Mouse (Mus musculus) megakaryocyte progenitor cell, adult 5-6 weeks (primary cell): ENCODE measurements around the gene Vps50. TPM values are rescaled to one million over a fixed set of nuclear protein-coding genes. Genes with fewer than 3 reads are reported as not detected.
"Not testable (repeated sequence)": the region's sequence is repeated elsewhere in the genome, so short reads cannot be mapped to it uniquely, and the experiment has no call there.

Experiments used
- ATAC-seq: replicated peaks from 2 replicates; pipeline ENCODE4 v1.8.0; 2016; ENCODE audit warnings: mild to moderate bottlenecking, moderate TSS enrichment, inconsistent platforms; ENCODE audit not compliant: poor library complexity
- total RNA-seq, 2 experiments: library from RNA; stranded (forward) in 1 of 2; stranded (reverse) in 1 of 2; fragments of 157-497, 149-512 nt in 1 of 2; fragments of 200-1000 nt in 1 of 2; gene quantifications; 2 replicates each; pipeline versions ENCODE4 v1.2.3 to v1.2.4; 2015 to 2017

Vps50 gene
- total RNA-seq, 2 experiments from 2014 or later = 35.0 to 36.5 TPM

- ATAC-seq = no peak
These were observed 33.3 kb downstream of the Vps50 start for GRCm38 (mm10) chr6:3531445-3531844.

- peak; percentile 65 for ATAC-seq
These were observed 37.9 kb downstream of the Vps50 start for GRCm38 (mm10) chr6:3536048-3536447.

- ATAC-seq = no peak
These were observed 41.3 kb downstream of the Vps50 start for GRCm38 (mm10) chr6:3539470-3539869.

DNA sequence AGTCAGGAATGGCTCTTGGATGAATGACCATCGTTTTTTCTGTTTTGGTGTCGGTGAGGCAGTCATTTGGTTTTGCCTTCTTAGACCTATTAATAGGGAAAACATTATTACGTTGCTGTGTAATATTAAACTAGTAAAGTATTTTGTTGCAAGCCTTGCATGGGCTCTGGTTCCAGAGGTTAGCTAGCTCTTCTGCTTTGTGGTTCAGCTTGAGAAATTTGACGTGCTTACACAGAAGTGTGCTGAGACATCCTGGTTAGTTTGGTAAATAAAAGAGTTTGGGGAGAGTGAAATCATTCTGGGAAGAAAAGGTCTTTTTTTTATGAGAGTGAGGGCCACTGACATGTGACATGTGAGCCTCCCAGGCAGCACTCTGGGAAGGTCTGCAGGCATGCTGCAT, 45.7 kb downstream of the Vps50 start:
- no peak for ATAC-seq

- no peak for ATAC-seq
These were observed 46.8 kb downstream of the Vps50 start for GRCm38 (mm10) chr6:3544970-3545369.

DNA sequence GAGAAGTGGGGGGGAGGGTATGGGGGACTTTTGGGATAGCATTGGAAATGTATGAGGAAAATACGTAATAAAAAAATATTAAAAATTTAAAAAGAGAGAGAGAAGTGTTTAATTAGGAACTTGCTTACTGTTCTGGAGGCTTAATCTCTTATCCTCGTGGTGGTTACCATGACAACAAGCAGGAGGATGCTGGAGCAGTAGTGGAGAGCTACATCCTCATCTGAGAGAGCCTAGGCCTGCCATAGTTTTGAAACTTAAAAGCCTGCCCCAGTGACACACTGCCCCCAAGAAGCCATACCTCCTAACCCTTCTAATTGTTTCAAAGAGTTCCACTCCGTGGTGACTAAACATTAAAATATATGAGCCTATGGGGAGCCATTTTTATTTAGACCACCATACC, 50.8 kb downstream of the Vps50 start:
- ATAC-seq = no peak

GRCm38 (mm10) chr6:3549992-3550391, 51.8 kb downstream of the Vps50 start:
- no peak for ATAC-seq

DNA sequence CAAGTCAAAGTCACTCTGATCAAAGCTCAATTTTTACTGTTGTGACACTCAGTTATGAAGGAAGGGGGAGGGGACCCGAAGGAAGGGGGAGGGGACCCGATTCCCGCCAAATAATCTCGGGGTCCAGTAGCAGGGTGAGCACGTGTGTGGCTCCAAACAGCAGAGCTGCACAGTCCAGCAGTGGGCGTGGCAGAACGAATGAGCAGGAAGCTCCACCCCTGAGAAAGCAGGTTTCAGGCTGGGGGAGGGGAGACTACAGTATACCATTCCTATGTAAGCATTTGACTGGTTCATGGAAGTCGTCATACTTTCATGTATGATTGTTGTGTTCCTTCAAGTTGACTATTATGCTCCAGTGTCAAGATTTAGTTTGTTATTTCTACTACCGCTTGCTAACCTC, 54.5 kb downstream of the Vps50 start:
- not testable (repeated sequence) for ATAC-seq

- no peak for ATAC-seq
These were observed 59.0 kb downstream of the Vps50 start for GRCm38 (mm10) chr6:3557177-3557576.

DNA sequence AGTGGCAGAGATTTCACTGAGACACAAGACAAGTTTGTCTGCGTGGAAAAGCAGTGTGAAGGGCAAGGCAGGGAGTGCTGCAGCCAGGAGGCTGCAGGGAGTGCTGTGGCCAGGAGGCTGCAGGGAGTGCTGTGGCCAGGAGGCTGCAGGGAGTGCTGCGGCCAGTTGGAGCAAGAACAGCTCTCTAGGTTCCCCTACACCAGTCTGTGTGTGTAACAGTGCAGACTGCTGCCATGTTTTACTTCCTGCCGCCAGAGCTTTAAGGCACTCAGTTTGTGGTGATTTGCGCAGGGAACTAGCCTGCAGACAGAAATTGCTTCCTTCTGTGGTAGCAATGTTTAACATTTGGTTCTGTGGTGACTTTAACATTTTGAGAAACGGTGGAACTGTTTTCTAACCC, 61.8 kb downstream of the Vps50 start:
- ATAC-seq = peak; percentile 91

DNA sequence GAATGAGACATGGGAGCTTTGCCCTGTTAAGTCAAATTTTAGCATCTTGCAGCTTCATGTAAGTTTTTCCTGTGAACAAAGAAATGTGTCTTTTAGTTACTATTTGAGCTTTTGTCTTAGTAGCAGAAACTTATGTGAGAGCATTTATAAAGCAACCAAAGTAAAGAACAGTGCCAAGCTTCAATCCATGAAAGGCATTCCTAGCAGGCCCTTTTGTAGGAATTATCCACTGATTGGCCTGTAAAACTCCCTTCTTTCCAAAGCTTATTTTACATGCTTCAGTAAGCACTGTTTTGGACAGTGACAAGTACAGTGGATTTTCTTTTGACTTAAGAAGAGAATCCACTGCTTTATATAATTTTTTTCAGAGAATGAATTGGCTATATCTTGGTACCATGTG, 64.1 kb downstream of the Vps50 start:
- ATAC-seq = no peak

DNA sequence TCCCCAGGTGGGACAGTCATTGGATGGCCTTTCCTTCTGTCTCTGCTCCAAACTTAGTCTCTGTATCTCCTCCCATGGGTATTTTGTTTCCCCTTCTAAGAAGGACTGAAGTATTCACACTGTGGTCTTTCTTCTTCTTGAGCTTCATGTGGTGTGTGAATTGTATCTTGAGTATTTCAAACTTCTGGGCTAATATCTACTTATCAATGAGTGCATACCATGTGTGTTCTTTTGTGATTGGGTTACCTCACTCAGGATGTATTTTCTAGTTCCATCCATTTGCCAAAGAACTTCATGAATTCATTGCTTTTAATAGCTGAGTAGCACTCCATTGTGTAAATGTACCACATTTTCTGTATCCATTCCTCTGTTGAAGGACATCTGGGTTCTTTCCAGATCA, 65.9 kb downstream of the Vps50 start:
- not testable (repeated sequence) for ATAC-seq

- peak; percentile 70 for ATAC-seq
These were observed 66.8 kb downstream of the Vps50 start for GRCm38 (mm10) chr6:3565005-3565404.

- peak; percentile 88 for ATAC-seq
These were observed 67.5 kb downstream of the Vps50 start for GRCm38 (mm10) chr6:3565667-3566066.

DNA sequence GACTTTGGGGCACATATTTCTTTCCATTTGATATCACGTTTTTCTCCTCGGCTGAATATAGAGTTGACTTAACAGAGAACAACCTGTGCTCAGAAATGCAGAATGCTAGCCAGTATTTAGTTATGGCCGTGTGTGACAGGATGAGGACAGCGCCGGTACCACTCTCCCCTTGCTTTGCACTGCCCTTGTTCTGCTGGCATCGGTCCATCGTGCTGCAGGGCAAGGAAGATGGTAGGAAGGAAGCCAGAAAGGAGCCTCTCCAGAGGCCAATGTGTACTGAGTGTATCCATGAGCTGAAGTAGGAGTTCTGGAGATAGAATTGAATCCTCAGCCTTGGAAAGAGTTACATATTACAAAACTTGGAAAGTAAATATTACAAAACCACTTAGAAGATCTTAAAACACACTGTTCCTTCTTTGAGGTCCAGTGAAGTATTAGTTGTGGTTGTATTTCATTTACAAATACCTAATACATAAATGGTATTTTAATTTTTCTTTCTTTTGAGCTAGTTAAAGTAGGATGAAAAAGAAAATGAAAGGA, 69.0 kb downstream of the Vps50 start:
- no peak for ATAC-seq

DNA sequence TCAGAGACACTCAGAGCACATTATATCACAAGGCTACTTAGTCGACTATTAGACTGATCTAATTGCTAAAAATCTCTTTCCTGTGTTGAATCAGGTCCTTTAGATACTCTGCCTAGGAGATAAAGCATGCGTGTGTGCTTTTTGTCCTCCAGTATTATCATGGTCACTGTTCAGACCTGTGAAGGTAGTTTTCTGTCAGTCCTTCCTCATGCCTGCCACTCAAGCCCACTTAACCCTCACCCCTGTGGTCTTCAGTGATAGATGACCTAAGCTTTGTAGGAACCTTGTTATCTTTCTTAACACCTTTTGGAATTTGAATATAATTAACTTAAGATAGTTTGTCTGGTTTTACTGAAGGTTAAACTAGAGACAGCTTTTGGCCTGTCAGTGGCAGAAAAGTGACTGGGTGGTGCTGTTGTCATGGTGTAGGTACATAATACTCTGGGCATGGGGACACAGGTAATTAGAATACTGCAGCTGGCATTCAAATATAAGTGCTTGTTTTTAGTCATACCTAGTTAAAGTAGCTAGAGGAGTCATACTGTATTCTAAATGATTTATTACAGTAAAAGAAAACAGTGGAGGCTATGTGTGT, 74.1 kb downstream of the Vps50 start:
- peak; percentile 50 for ATAC-seq

- ATAC-seq = no peak
These were observed 75.6 kb downstream of the Vps50 start for GRCm38 (mm10) chr6:3573787-3574186.

- ATAC-seq = no peak
These were observed 87.2 kb downstream of the Vps50 start for GRCm38 (mm10) chr6:3585402-3585801.

GRCm38 (mm10) chr6:3590289-3590904, 92.2 kb downstream of the Vps50 start:
- ATAC-seq = peak; percentile 65

DNA sequence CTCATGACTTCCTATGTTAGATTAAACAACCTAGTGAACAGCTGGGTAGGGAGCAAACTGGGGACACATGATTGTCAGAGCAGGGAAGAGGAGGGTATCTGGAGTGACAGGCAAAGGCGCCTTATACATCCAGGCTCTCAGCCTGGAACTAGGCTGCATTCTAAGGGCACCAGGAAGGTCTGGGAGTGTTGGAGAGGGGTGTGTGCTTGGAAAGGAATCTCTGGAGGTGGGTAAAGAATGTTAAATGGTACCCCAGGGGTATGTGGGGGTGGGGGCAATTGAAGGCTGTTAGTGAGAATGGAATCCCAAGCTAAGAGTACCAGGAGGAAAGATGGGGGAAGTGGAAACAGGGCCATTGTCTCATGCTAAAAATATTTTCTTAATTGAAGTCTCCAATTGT, 96.1 kb downstream of the Vps50 start:
- no peak for ATAC-seq

- no peak for ATAC-seq
These were observed 114.6 kb downstream of the Vps50 start for GRCm38 (mm10) chr6:3612827-3613226.
